Mouse (Mus musculus) limb, embryonic 15.5 days (tissue): ENCODE measurements around the gene Parvg. TPM values are rescaled to one million over a fixed set of nuclear protein-coding genes. Genes with fewer than 3 reads are reported as not detected.

ENCODE experiments used
- ATAC-seq: fragments of 200-750 bp; cut with Nextera tagmentation; 2 replicates; pipeline ENCODE4 v1.8.0; 2017; ENCODE audit warnings: low read depth, moderate TSS enrichment; ENCODE audit not compliant: insufficient number of reproducible peaks, low FRiP score, low TSS enrichment
- H3K27ac ChIP-seq: fragments of 300-500 bp; sonication (generic); 2 replicates; pipeline ENCODE4 v1.5.1; 2015; ENCODE audit warnings: moderate library complexity, mild to moderate bottlenecking, inconsistent platforms
- H3K27me3 ChIP-seq: fragments of 300-500 bp; sonication (generic); 2 replicates; pipeline ENCODE4 v1.6.1; 2015; ENCODE audit warnings: inconsistent platforms
- H3K36me3 ChIP-seq: fragments of 300-500 bp; sonication (generic); 2 replicates; pipeline ENCODE4 v1.6.1; 2015; ENCODE audit warnings: inconsistent platforms
- H3K4me1 ChIP-seq: fragments of 300-500 bp; sonication (generic); 2 replicates; pipeline ENCODE4 v1.6.1; 2015; ENCODE audit warnings: inconsistent platforms
- H3K4me2 ChIP-seq: fragments of 300-500 bp; sonication (generic); 2 replicates; pipeline ENCODE4 v1.6.1; 2015; ENCODE audit warnings: mild to moderate bottlenecking, inconsistent platforms
- H3K4me3 ChIP-seq: fragments of 300-500 bp; sonication (generic); 2 replicates; pipeline ENCODE4 v1.5.1; 2015; ENCODE audit warnings: mild to moderate bottlenecking, inconsistent platforms
- H3K9ac ChIP-seq: fragments of 300-500 bp; sonication (generic); 2 replicates; pipeline ENCODE4 v1.6.1; 2015; ENCODE audit warnings: inconsistent platforms
- H3K9me3 ChIP-seq: fragments of 300-500 bp; sonication (generic); 2 replicates; pipeline ENCODE4 v1.6.1; 2016; ENCODE audit warnings: inconsistent platforms
- WGBS: fragments of 180-500 bp; shearing (Covaris S2); methylation state at CpG from one replicate; pipeline ENCODE4 v1.1.7; 2015; 5-methylcytosine and 5-hydroxymethylcytosine counted together
- polyA plus RNA-seq: library from polyadenylated mRNA; unstranded; fragments of >200 nt; fragmentation: Nextera tagmentation; extraction: Ambion mirVana; gene quantifications from 2 replicates; pipeline ENCODE4 v1.2.1, GENCODE M21; 2015

Gene Parvg
- polyA plus RNA-seq, 1 experiment from 2014 or later: 3.7 TPM

GRCm38 (mm10) chr15:84311295-84312085, 12.3 kb upstream of the Parvg start:
- Histone ChIP-seq H3K27ac (no peak overlapping the region), H3K9me3 (no peaks in the 10 kb centered on the region), H3K9ac (no peak overlapping the region), H3K4me2 (no peak overlapping the region), H3K27me3 (no peaks in the 10 kb centered on the region), H3K4me1 (peaks cover 37% of the 10 kb centered on the region), H3K36me3 (no peaks in the 10 kb centered on the region), H3K4me3 (no peak overlapping the region)
- ATAC-seq: no peak
- WGBS: 80% methylated on average over 9 of the region's 9 CpGs

GRCm38 (mm10) chr15:84312878-84313565, 10.8 kb upstream of the Parvg start:
- peak; percentile 57; the same call in 1 of the 2 replicates for ATAC-seq
- H3K9me3 ChIP-seq: no peaks in the 10 kb centered on the region
- WGBS: 46% methylated on average over 9 of the region's 10 CpGs

GRCm38 (mm10) chr15:84313566-84313878, 10.3 kb upstream of the Parvg start:
- no peaks in the 10 kb centered on the region for H3K27me3 ChIP-seq
- 15% methylated on average over 9 of the region's 9 CpGs for WGBS
- no peaks in the 10 kb centered on the region for H3K36me3 ChIP-seq
- H3K4me2 ChIP-seq: no peak overlapping the region
- ATAC-seq: peak; percentile 51
- H3K4me1 ChIP-seq: peaks cover 37% of the 10 kb centered on the region
- peak overlapping the region; percentile 62 for H3K27ac ChIP-seq
- no peak overlapping the region for H3K9ac ChIP-seq
- no peaks in the 10 kb centered on the region for H3K9me3 ChIP-seq
- no peak overlapping the region for H3K4me3 ChIP-seq

More at GRCm38 (mm10) chr15:84312878-84313565, 10.8 kb upstream of the Parvg start:
- H3K4me2 ChIP-seq: no peak overlapping the region
- no peaks in the 10 kb centered on the region for H3K27me3 ChIP-seq
- H3K4me1 ChIP-seq: peaks cover 37% of the 10 kb centered on the region
- no peak overlapping the region for H3K4me3 ChIP-seq
- H3K9ac ChIP-seq: no peak overlapping the region
- H3K36me3 ChIP-seq: no peaks in the 10 kb centered on the region
- H3K27ac ChIP-seq: peak overlapping the region; percentile 62

- H3K4me1 ChIP-seq: peaks cover 37% of the 10 kb centered on the region
- no peak overlapping the region for H3K9ac ChIP-seq
- no peak overlapping the region for H3K4me3 ChIP-seq
- H3K27me3 ChIP-seq: no peaks in the 10 kb centered on the region
- 20% methylated on average over 18 of the region's 18 CpGs for WGBS
- H3K4me2 ChIP-seq: 0 out of 2 replicates have a peak overlapping the region, but pooled peaks have one; percentile 3
- 0 out of 2 replicates have a peak overlapping the region, but pooled peaks have one; percentile 62 for H3K27ac ChIP-seq
- no peak for ATAC-seq
- H3K9me3 ChIP-seq: no peaks in the 10 kb centered on the region
- H3K36me3 ChIP-seq: no peaks in the 10 kb centered on the region
Observed at GRCm38 (mm10) chr15:84314420-84315080, 9.3 kb upstream of the Parvg start.

- no peaks in the 10 kb centered on the region for H3K27me3 ChIP-seq
- H3K9ac ChIP-seq: no peak overlapping the region
- H3K9me3 ChIP-seq: no peaks in the 10 kb centered on the region
- H3K4me1 ChIP-seq: peaks cover 39% of the 10 kb centered on the region
- H3K27ac ChIP-seq: no peak overlapping the region
- H3K36me3 ChIP-seq: no peaks in the 10 kb centered on the region
- no peak overlapping the region for H3K4me3 ChIP-seq
- 35% methylated on average over 15 of the region's 15 CpGs for WGBS
- no peak for ATAC-seq
- no peak overlapping the region for H3K4me2 ChIP-seq
Observed at GRCm38 (mm10) chr15:84315276-84316046, 8.4 kb upstream of the Parvg start.

- no peak overlapping the region for H3K4me2 ChIP-seq
Observed at GRCm38 (mm10) chr15:84319393-84319792, 4.4 kb upstream of the Parvg start.

GRCm38 (mm10) chr15:84321544-84322174, 2.2 kb upstream of the Parvg start:
- Histone ChIP-seq H3K27me3 (no peaks in the 10 kb centered on the region), H3K4me1 (peaks cover 12% of the 10 kb centered on the region; the same call in 1 of the 2 replicates), H3K4me3 (no peak overlapping the region), H3K9me3 (no peaks in the 10 kb centered on the region), H3K27ac (no peak overlapping the region), H3K36me3 (no peaks in the 10 kb centered on the region), H3K9ac (no peak overlapping the region), H3K4me2 (no peak overlapping the region)
- 89% methylated on average over 8 of the region's 8 CpGs for WGBS
- ATAC-seq: no peak

More at GRCm38 (mm10) chr15:84319393-84319792, 4.4 kb upstream of the Parvg start:
- Histone ChIP-seq H3K4me3 (no peak overlapping the region), H3K4me1 (peaks cover 23% of the 10 kb centered on the region), H3K36me3 (no peaks in the 10 kb centered on the region), H3K27me3 (no peaks in the 10 kb centered on the region), H3K9me3 (no peaks in the 10 kb centered on the region), H3K9ac (no peak overlapping the region), H3K27ac (no peak overlapping the region)
- no peak for ATAC-seq
- WGBS: 78% methylated on average over 4 of the region's 4 CpGs

GRCm38 (mm10) chr15:84324870-84325553, 1.2 kb downstream of the Parvg start:
- 60% methylated on average over 8 of the region's 8 CpGs for WGBS
- H3K9me3 ChIP-seq: no peaks in the 10 kb centered on the region
- 0 out of 2 replicates have a peak, but pooled peaks have one; percentile 23 for ATAC-seq

GRCm38 (mm10) chr15:84325736-84326135, 1.9 kb downstream of the Parvg start:
- H3K9me3 ChIP-seq: no peaks in the 10 kb centered on the region
- peaks cover 11% of the 10 kb centered on the region; the same call in 1 of the 2 replicates for H3K4me1 ChIP-seq
- 51% methylated on average over 12 of the region's 12 CpGs for WGBS
- no peak overlapping the region for H3K4me3 ChIP-seq
- no peak overlapping the region for H3K9ac ChIP-seq
- H3K36me3 ChIP-seq: no peaks in the 10 kb centered on the region
- no peak for ATAC-seq
- H3K4me2 ChIP-seq: no peak overlapping the region
- no peaks in the 10 kb centered on the region for H3K27me3 ChIP-seq
- no peak overlapping the region for H3K27ac ChIP-seq

More at GRCm38 (mm10) chr15:84324870-84325553, 1.2 kb downstream of the Parvg start:
- Histone ChIP-seq H3K4me3 (no peak overlapping the region), H3K27ac (no peak overlapping the region), H3K4me1 (peaks cover 16% of the 10 kb centered on the region; the same call in 1 of the 2 replicates), H3K4me2 (no peak overlapping the region), H3K36me3 (no peaks in the 10 kb centered on the region), H3K9ac (no peak overlapping the region), H3K27me3 (no peaks in the 10 kb centered on the region)

- Histone ChIP-seq H3K4me1 (peaks cover 8% of the 10 kb centered on the region; the same call in 1 of the 2 replicates), H3K9ac (no peak overlapping the region), H3K9me3 (no peaks in the 10 kb centered on the region), H3K4me2 (no peak overlapping the region), H3K27ac (no peak overlapping the region), H3K4me3 (no peak overlapping the region), H3K36me3 (no peaks in the 10 kb centered on the region), H3K27me3 (no peaks in the 10 kb centered on the region)
- no peak for ATAC-seq
- whole genome bisulfite sequencing: 70% methylated on average over 10 of the region's 10 CpGs
Observed at GRCm38 (mm10) chr15:84328870-84329269, 5.0 kb downstream of the Parvg start.
